Mouse (Mus musculus): ENCODE measurements around the gene Podxl. TPM values are rescaled to one million over a fixed set of nuclear protein-coding genes. Genes with fewer than 3 reads are reported as not detected.

The Podxl gene
- polyA plus RNA-seq, 1 experiment from 2014 or later: 7.8 TPM

DNA sequence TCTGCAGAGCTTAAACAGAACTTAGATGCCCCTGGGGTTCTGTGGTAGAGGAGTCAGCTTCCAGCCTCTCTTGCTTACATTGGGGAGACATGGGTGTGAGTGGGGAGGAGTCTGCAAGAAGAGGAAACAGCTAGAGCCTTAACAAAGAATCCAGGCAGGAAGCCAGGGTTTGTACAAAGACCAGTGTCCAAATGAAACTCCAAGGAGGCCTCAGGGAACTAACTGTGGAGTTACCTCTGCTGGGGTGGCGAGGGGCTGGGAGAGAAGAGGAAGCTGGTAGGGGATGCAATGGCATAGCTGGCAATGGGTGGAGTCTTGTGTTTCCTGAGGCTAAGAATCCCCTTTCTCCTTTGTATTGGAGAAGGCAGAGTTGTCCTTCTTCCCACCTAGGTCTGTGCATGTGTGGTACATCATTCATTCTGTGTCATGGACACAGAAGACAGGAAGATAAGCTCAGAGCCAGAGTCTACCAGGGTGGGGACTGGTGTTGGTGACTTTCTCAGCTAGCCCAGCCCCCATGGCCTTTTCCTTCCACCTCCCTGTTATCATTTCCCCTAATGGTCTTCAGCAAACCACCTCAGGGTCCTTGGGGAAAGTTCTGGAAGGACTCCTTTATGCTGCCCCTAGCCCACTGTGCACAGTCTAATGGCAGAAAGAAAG lies 28.9 kb upstream of the Podxl start:
- Histone ChIP-seq H3K4me1 (peaks cover 15% of the 10 kb centered on the region), H3K4me2 (no peak overlapping the region), H3K9ac (no peak overlapping the region), H3K4me3 (no peak overlapping the region), H3K27me3 (no peaks in the 10 kb centered on the region), H3K27ac (no peak overlapping the region), H3K36me3 (no peaks in the 10 kb centered on the region), H3K9me3 (no peaks in the 10 kb centered on the region)
- ATAC-seq (ENCODE audit: insufficient number of reproducible peaks, low FRiP score, low TSS enrichment, low read depth): no peak
- 50% methylated on average over 1 of the region's 1 CpGs for WGBS

GRCm38 (mm10) chr6:31592128-31592527 lies 28.3 kb upstream of the Podxl start:
- H3K27me3 ChIP-seq: no peaks in the 10 kb centered on the region
- H3K4me2 ChIP-seq: no peak overlapping the region
- 66% methylated on average over 2 of the region's 2 CpGs for WGBS

GRCm38 (mm10) chr6:31591676-31592075 lies 27.9 kb upstream of the Podxl start:
- no peak overlapping the region for H3K4me2 ChIP-seq
- H3K4me1 ChIP-seq: peaks cover 9% of the 10 kb centered on the region
- no peak overlapping the region for H3K4me3 ChIP-seq
- H3K9ac ChIP-seq: no peak overlapping the region
- H3K27me3 ChIP-seq: no peaks in the 10 kb centered on the region
- H3K27ac ChIP-seq: no peak overlapping the region
- 88% methylated on average over 3 of the region's 3 CpGs for WGBS
- ATAC-seq (ENCODE audit: insufficient number of reproducible peaks, low FRiP score, low TSS enrichment, low read depth): no peak
- no peaks in the 10 kb centered on the region for H3K9me3 ChIP-seq
- no peaks in the 10 kb centered on the region for H3K36me3 ChIP-seq

More at GRCm38 (mm10) chr6:31592128-31592527, 28.3 kb upstream of the Podxl start:
- Histone ChIP-seq H3K9me3 (no peaks in the 10 kb centered on the region), H3K9ac (no peak overlapping the region), H3K36me3 (no peaks in the 10 kb centered on the region), H3K4me3 (no peak overlapping the region), H3K4me1 (peaks cover 13% of the 10 kb centered on the region), H3K27ac (no peak overlapping the region)
- ATAC-seq (ENCODE audit: insufficient number of reproducible peaks, low FRiP score, low TSS enrichment, low read depth): no peak

GRCm38 (mm10) chr6:31590754-31591153 lies 27.0 kb upstream of the Podxl start:
- Histone ChIP-seq H3K27me3 (no peaks in the 10 kb centered on the region), H3K4me1 (peaks cover 4% of the 10 kb centered on the region; the same call in 1 of the 2 replicates), H3K9me3 (no peaks in the 10 kb centered on the region), H3K4me2 (no peak overlapping the region), H3K9ac (no peak overlapping the region), H3K4me3 (no peak overlapping the region), H3K27ac (no peak overlapping the region), H3K36me3 (no peaks in the 10 kb centered on the region)
- no peak for ATAC-seq (ENCODE audit: insufficient number of reproducible peaks, low FRiP score, low TSS enrichment, low read depth)
- 74% methylated on average over 2 of the region's 2 CpGs for WGBS

- WGBS: 79% methylated on average over 3 of the region's 3 CpGs
- ATAC-seq (ENCODE audit: insufficient number of reproducible peaks, low FRiP score, low TSS enrichment, low read depth): no peak
- Histone ChIP-seq H3K4me3 (no peak overlapping the region), H3K4me2 (no peak overlapping the region), H3K36me3 (no peaks in the 10 kb centered on the region), H3K27ac (no peak overlapping the region), H3K4me1 (peaks cover 9% of the 10 kb centered on the region; the same call in 1 of the 2 replicates), H3K9me3 (no peaks in the 10 kb centered on the region), H3K9ac (no peak overlapping the region), H3K27me3 (no peaks in the 10 kb centered on the region)
Measured at GRCm38 (mm10) chr6:31589268-31589667, 25.5 kb upstream of the Podxl start.

DNA sequence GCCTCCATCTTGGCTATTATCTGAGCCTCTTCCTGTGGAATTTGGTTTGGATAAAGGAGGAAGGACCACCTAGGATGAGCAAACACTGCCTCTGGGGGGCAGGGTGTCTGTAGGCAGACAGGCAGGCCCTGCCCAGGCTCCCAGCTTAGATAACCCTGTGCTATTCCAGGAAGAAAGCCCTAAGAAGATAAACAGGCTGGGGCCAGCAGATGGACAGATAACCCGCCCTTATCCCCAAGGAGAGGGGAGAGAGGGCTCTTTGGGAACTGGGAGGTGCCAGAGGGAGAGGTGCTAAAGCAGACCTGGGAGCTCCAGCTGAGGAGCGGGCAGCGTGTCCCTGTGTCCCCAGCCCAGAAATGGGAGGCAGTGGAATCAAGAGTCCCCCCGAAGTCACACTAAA lies 23.9 kb upstream of the Podxl start:
- WGBS: 33% methylated on average over 4 of the region's 4 CpGs
- ATAC-seq (ENCODE audit: insufficient number of reproducible peaks, low FRiP score, low TSS enrichment, low read depth): no peak
- Histone ChIP-seq H3K27ac (no peak overlapping the region), H3K4me3 (no peak overlapping the region), H3K4me2 (no peak overlapping the region), H3K9ac (no peak overlapping the region), H3K9me3 (no peaks in the 10 kb centered on the region), H3K27me3 (no peaks in the 10 kb centered on the region), H3K36me3 (no peaks in the 10 kb centered on the region), H3K4me1 (peaks cover 7% of the 10 kb centered on the region; the same call in 1 of the 2 replicates)

DNA sequence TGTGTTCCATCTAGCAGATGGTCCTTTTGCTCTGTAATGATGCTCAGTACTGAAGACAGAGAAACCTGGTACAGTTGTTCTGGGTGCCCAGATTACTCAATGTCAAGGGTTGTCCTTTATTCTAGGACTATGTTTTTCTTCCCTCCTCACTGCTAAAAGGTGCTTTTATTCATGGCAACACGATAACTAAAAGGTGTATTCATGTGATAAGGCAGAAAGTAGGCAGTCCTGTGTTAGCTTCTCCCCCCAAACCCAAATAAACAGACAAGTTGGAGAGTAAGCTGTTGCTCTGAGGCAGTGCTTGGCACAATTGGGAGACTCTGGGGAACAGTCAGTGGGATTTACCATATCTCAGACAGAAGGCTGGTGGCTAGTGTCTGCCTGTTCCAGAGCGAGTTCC lies 22.3 kb upstream of the Podxl start:
- no peak for ATAC-seq (ENCODE audit: insufficient number of reproducible peaks, low FRiP score, low TSS enrichment, low read depth)
- Histone ChIP-seq H3K27me3 (no peaks in the 10 kb centered on the region), H3K36me3 (no peaks in the 10 kb centered on the region), H3K9me3 (no peaks in the 10 kb centered on the region), H3K4me3 (no peak overlapping the region), H3K4me1 (0 out of 2 replicates have a peak, but pooled peaks cover 6% of the 10 kb centered on the region), H3K27ac (no peak overlapping the region), H3K9ac (no peak overlapping the region), H3K4me2 (no peak overlapping the region)
- WGBS: 79% methylated on average over 2 of the region's 2 CpGs

DNA sequence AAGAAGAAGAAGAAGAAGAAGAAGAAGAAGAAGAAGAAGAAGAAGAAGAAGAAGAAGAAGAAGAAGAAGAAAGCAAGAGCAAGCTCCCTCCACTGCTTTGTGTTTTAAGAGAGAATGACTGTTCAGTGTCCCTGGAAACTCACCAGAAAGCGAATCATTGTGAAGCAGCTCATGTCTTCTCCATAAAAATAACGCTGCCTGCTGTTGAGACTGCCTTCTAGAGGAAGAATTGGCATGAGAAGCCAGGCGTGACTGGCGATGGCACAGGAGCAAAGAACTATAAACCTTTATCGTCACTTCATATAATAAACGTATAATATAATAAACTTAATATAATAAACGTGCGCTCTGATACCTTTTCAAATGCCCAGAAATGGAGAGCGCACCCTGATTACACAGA lies 12.4 kb upstream of the Podxl start:
- Histone ChIP-seq H3K4me3 (no peak overlapping the region), H3K27me3 (no peaks in the 10 kb centered on the region), H3K9ac (no peak overlapping the region), H3K4me2 (no peak overlapping the region), H3K36me3 (no peaks in the 10 kb centered on the region), H3K27ac (no peak overlapping the region), H3K9me3 (no peaks in the 10 kb centered on the region), H3K4me1 (no peaks in the 10 kb centered on the region)
- ATAC-seq (ENCODE audit: insufficient number of reproducible peaks, low FRiP score, low TSS enrichment, low read depth): no peak
- WGBS: 68% methylated on average over 9 of the region's 9 CpGs

- no peak overlapping the region for H3K4me3 ChIP-seq
- H3K4me2 ChIP-seq: no peak overlapping the region
- H3K9ac ChIP-seq: no peak overlapping the region
- 61% methylated on average over 4 of the region's 4 CpGs for WGBS
- no peaks in the 10 kb centered on the region for H3K9me3 ChIP-seq
- H3K27ac ChIP-seq: no peak overlapping the region
- 0 out of 2 replicates have a peak, but pooled peaks cover 6% of the 10 kb centered on the region for H3K27me3 ChIP-seq
- no peak for ATAC-seq (ENCODE audit: insufficient number of reproducible peaks, low FRiP score, low TSS enrichment, low read depth)
- no peaks in the 10 kb centered on the region for H3K36me3 ChIP-seq
- H3K4me1 ChIP-seq: no peaks in the 10 kb centered on the region
Measured at GRCm38 (mm10) chr6:31575063-31575462, 11.3 kb upstream of the Podxl start.

DNA sequence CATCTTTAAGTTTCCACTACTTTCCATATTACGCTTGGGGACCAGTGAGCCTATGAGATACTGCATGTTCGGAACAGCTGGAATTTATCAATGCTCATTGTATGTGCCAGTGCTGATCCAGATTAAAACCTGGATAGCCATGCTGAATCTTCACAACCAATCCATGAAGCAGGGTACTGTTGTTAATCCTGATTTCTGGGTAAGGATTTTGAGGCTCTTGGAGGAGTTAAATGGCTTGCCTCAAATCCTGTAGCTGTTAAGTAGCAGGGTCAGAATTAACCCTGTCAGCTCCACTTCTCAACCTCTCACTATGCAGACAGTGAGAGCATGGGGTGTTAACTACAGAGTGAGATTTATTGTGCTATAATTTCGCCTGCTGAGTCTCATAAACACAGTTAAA lies 7.7 kb upstream of the Podxl start:
- no peak overlapping the region for H3K4me2 ChIP-seq
- no peaks in the 10 kb centered on the region for H3K9me3 ChIP-seq
- H3K27me3 ChIP-seq: peaks cover 26% of the 10 kb centered on the region
- H3K4me1 ChIP-seq: no peaks in the 10 kb centered on the region
- no peak overlapping the region for H3K4me3 ChIP-seq
- H3K9ac ChIP-seq: no peak overlapping the region
- H3K36me3 ChIP-seq: no peaks in the 10 kb centered on the region
- no peak for ATAC-seq (ENCODE audit: insufficient number of reproducible peaks, low FRiP score, low TSS enrichment, low read depth)
- 48% methylated on average over 3 of the region's 3 CpGs for WGBS
- H3K27ac ChIP-seq: no peak overlapping the region

DNA sequence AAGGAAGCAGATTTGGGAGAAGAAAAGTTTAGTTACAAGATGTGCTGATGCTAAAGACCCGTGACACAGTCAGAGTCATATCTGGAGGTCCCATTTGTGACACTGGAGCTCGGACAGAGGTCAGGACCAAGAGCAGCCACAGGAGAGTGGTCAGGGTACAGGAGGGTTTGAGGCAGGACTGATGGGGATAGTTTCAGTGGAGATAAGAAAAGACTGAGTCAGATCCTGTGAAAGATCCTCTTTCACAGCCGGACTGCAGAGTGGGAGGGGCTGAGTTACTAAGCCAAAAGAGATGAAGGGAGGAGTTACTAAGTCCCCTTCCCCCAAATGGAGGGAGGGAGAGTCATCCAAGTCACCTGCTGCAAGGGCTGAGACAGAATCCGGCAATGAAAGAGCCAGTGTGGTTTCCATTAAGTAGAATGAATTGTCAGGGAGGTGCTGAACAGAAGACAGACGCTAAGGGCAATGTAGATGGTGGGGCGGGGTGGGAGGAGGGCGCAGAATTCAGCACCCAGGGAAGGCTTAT lies 4.4 kb upstream of the Podxl start:
- Histone ChIP-seq H3K9ac (no peak overlapping the region), H3K27me3 (peaks cover 54% of the 10 kb centered on the region), H3K36me3 (no peaks in the 10 kb centered on the region), H3K4me3 (no peak overlapping the region), H3K9me3 (no peaks in the 10 kb centered on the region), H3K4me2 (no peak overlapping the region), H3K4me1 (peaks cover 18% of the 10 kb centered on the region), H3K27ac (no peak overlapping the region)
- ATAC-seq (ENCODE audit: insufficient number of reproducible peaks, low FRiP score, low TSS enrichment, low read depth): no peak
- WGBS: 30% methylated on average over 7 of the region's 7 CpGs

- no peaks in the 10 kb centered on the region for H3K36me3 ChIP-seq
- peaks cover 26% of the 10 kb centered on the region for H3K4me1 ChIP-seq
- H3K4me2 ChIP-seq: no peak overlapping the region
- no peak overlapping the region for H3K9ac ChIP-seq
- H3K27me3 ChIP-seq: peaks cover 63% of the 10 kb centered on the region
- no peak for ATAC-seq (ENCODE audit: insufficient number of reproducible peaks, low FRiP score, low TSS enrichment, low read depth)
- H3K4me3 ChIP-seq: no peak overlapping the region
- 31% methylated on average over 7 of the region's 7 CpGs for WGBS
- H3K27ac ChIP-seq: no peak overlapping the region
- H3K9me3 ChIP-seq: no peaks in the 10 kb centered on the region
Measured at GRCm38 (mm10) chr6:31567200-31567599, 3.4 kb upstream of the Podxl start.

All from limb, embryonic 15.5 days (tissue).